Mouse (Mus musculus) CH12.LX (cell line): ENCODE results near the gene Cngb1. TPM values are rescaled to one million over a fixed set of nuclear protein-coding genes. Genes with fewer than 3 reads are reported as not detected.

Experiments
- DNase-seq: peaks from one replicate; pipeline ENCODE4 v3.0.0-alpha.2; 2013; ENCODE audit errors: extremely low read depth
- H3K27ac ChIP-seq: 2 replicates; pipeline ENCODE4 v1.5.1; 2012; ENCODE audit warnings: low read depth, mild to moderate bottlenecking, control low read depth, moderate library complexity; ENCODE audit not compliant: insufficient read depth
- H3K27me3 ChIP-seq: replicated peaks from 2 replicates; pipeline ENCODE3; 2012; ENCODE audit warnings: inconsistent platforms
- H3K36me3 ChIP-seq, 2 experiments: replicated peaks in 1 of 2; 2 replicates each; pipeline versions ENCODE3 to v1.6.1; 2012; ENCODE audit warnings: inconsistent platforms in 1 of 2, low read length in 1 of 2, mild to moderate bottlenecking in 1 of 2, mixed read lengths in 1 of 2, moderate library complexity in 1 of 2; ENCODE audit not compliant: control insufficient read depth in 1 of 2, insufficient read depth in 1 of 2
- H3K4me1 ChIP-seq, 2 experiments: 2 replicates each; pipeline ENCODE4 v1.6.1; 2012; ENCODE audit warnings: inconsistent platforms in 1 of 2, moderate library complexity in 1 of 2; ENCODE audit not compliant: insufficient read depth in 2 of 2, control insufficient read depth in 1 of 2
- H3K4me2 ChIP-seq: 2 replicates; pipeline ENCODE4 v1.6.1; 2012; ENCODE audit warnings: low read depth, mild to moderate bottlenecking, control low read depth; ENCODE audit not compliant: poor library complexity, insufficient read depth, severe bottlenecking
- H3K4me3 ChIP-seq, 3 experiments: fragments of 150-350 bp in 1 of 3; sonication (generic) in 1 of 3; replicated peaks in 1 of 3; 2 replicates each; pipeline versions ENCODE3 to v1.5.1; 2011 to 2012; ENCODE audit warnings: low read depth in 2 of 3, low read length in 2 of 3, mild to moderate bottlenecking in 2 of 3, moderate library complexity in 2 of 3, control low read depth in 1 of 3, improper control_type of control experiment in 1 of 3, inconsistent platforms in 1 of 3, mixed read lengths in 1 of 3; ENCODE audit not compliant: poor library complexity in 1 of 3
- H3K79me2 ChIP-seq: replicated peaks from 2 replicates; pipeline ENCODE4 v1.6.1; 2012; ENCODE audit warnings: mild to moderate bottlenecking, moderate library complexity; ENCODE audit not compliant: control insufficient read depth, poor library complexity, insufficient read depth, severe bottlenecking; ENCODE audit errors: extremely low read depth
- H3K9ac ChIP-seq: 2 replicates; pipeline ENCODE4 v1.6.1; 2012; ENCODE audit warnings: low read depth, mild to moderate bottlenecking, control low read depth, moderate library complexity; ENCODE audit not compliant: insufficient read depth
- H3K9me3 ChIP-seq: replicated peaks from 2 replicates; pipeline ENCODE3; 2012; ENCODE audit warnings: low read length, inconsistent platforms, mixed read lengths
- CHD2 ChIP-seq: IDR thresholded peaks from 2 replicates; pipeline ENCODE4 v1.6.1; 2011; ENCODE audit warnings: low read length, improper control_type of control experiment
- CTCF ChIP-seq, 2 experiments: IDR thresholded peaks in 1 of 2; conservative IDR thresholded peaks in 1 of 2; 2 replicates each; pipeline ENCODE4 v1.5.1; 2011 to 2012; ENCODE audit warnings: low read depth in 2 of 2, low read length in 2 of 2, improper control_type of control experiment in 1 of 2, inconsistent platforms in 1 of 2, mild to moderate bottlenecking in 1 of 2, moderate library complexity in 1 of 2
- ELF1 ChIP-seq: IDR thresholded peaks from 2 replicates; pipeline ENCODE4 v1.6.1; 2014; ENCODE audit warnings: low read depth, mild to moderate bottlenecking, inconsistent platforms, low read length, improper control_type of control experiment
- EP300 ChIP-seq: IDR thresholded peaks from 2 replicates; pipeline ENCODE4 v1.6.1; 2011; ENCODE audit warnings: low read length, improper control_type of control experiment
- ETS1 ChIP-seq: conservative IDR thresholded peaks from 2 replicates; pipeline ENCODE4 v1.6.1; 2012; ENCODE audit warnings: low read depth, mild to moderate bottlenecking, inconsistent platforms, low read length, improper control_type of control experiment, moderate library complexity
- IRF4 ChIP-seq: IDR thresholded peaks from 2 replicates; pipeline ENCODE4 v1.6.1; 2014; ENCODE audit warnings: low read depth, mild to moderate bottlenecking, inconsistent platforms, low read length, improper control_type of control experiment
- JUN ChIP-seq: IDR thresholded peaks from 2 replicates; pipeline ENCODE4 v1.6.1; 2011; ENCODE audit warnings: low read depth, mild to moderate bottlenecking, low read length, improper control_type of control experiment, moderate library complexity; ENCODE audit not compliant: insufficient read depth
- KAT2A ChIP-seq: IDR thresholded peaks from 2 replicates; pipeline ENCODE4 v1.6.1; 2012; ENCODE audit warnings: low read length, improper control_type of control experiment, inconsistent platforms; ENCODE audit not compliant: insufficient replicate concordance
- MAFK ChIP-seq: IDR thresholded peaks from 2 replicates; pipeline ENCODE4 v1.6.1; 2011; ENCODE audit warnings: low read length, improper control_type of control experiment; ENCODE audit not compliant: insufficient replicate concordance
- MAX ChIP-seq: IDR thresholded peaks from 2 replicates; pipeline ENCODE4 v1.6.1; 2011; ENCODE audit warnings: low read length, improper control_type of control experiment
- MYC ChIP-seq: IDR thresholded peaks from 2 replicates; pipeline ENCODE4 v1.6.1; 2011; ENCODE audit warnings: low read depth, mild to moderate bottlenecking, improper control_type of control experiment, low read length
- RCOR1 ChIP-seq: conservative IDR thresholded peaks from 2 replicates; pipeline ENCODE4 v1.6.1; 2012; ENCODE audit warnings: low read depth, mild to moderate bottlenecking, inconsistent platforms, low read length, improper control_type of control experiment
- TBP ChIP-seq: conservative IDR thresholded peaks from 2 replicates; pipeline ENCODE4 v1.6.1; 2011; ENCODE audit warnings: low read depth, low read length, improper control_type of control experiment
- TCF12 ChIP-seq: IDR thresholded peaks from 2 replicates; pipeline ENCODE4 v1.6.1; 2014; ENCODE audit warnings: low read depth, mild to moderate bottlenecking, inconsistent platforms, low read length, improper control_type of control experiment
- UBTF ChIP-seq: IDR thresholded peaks from 2 replicates; pipeline ENCODE4 v1.6.1; 2012; ENCODE audit warnings: low read depth, mild to moderate bottlenecking, inconsistent platforms, low read length, improper control_type of control experiment, moderate library complexity
- USF1 ChIP-seq: IDR thresholded peaks from 2 replicates; pipeline ENCODE4 v1.6.1; 2014; ENCODE audit warnings: low read depth, mild to moderate bottlenecking, inconsistent platforms, low read length, improper control_type of control experiment
- ZC3H11A ChIP-seq: IDR thresholded peaks from 2 replicates; pipeline ENCODE4 v1.6.1; 2012; ENCODE audit warnings: low read depth, mild to moderate bottlenecking, inconsistent platforms, low read length, improper control_type of control experiment
- ZKSCAN1 ChIP-seq: IDR thresholded peaks from 2 replicates; pipeline ENCODE4 v1.6.1; 2012; ENCODE audit warnings: low read depth, inconsistent platforms, low read length, improper control_type of control experiment, borderline replicate concordance
- ZMIZ1 ChIP-seq: IDR thresholded peaks from 2 replicates; pipeline ENCODE4 v1.6.1; 2012; ENCODE audit warnings: low read depth, mild to moderate bottlenecking, inconsistent platforms, low read length, improper control_type of control experiment
- ZNF384 ChIP-seq: IDR thresholded peaks from 2 replicates; pipeline ENCODE4 v1.6.1; 2012; ENCODE audit warnings: low read depth, low read length, improper control_type of control experiment, inconsistent platforms
- dilution Hi-C: fragments of 300-500 bp; cut with MboI; formaldehyde crosslinking; loops from 2 replicates; pipeline ENCODE4 v1.14.3; 2020; ENCODE audit warnings: low sequenced_read_pairs; ENCODE audit not compliant: extremely low pct_unique_long_range_greater_than_20kb, extremely low pct_ligation_motif_present
- in situ Hi-C: fragments of 300-500 bp; cut with MboI; formaldehyde crosslinking; loops from 3 replicates; pipeline ENCODE4 v1.14.3; 2019; ENCODE audit warnings: low sequenced_read_pairs, low pct_ligation_motif_present, low pct_unique_long_range_greater_than_20kb, mixed read lengths
- polyA plus RNA-seq: library from polyadenylated mRNA; unstranded; fragments of >175 nt; gene quantifications from 2 replicates; pipeline ENCODE4 v1.2.1, GENCODE M21; 2012; ENCODE audit warnings: low read depth; ENCODE audit not compliant: insufficient read length
- total RNA-seq, 2 experiments: library from RNA; depleted of rRNA; stranded (reverse); fragments of 300-350 nt in 1 of 2; fragments of >200 nt in 1 of 2; gene quantifications; 2 replicates each; pipeline ENCODE4 v1.2.3; 2012 to 2014

The Cngb1 gene
- total and polyA plus RNA-seq, 3 experiments, result not detected

GRCm38 (mm10) chr8:95352871-95353866, 46.8 kb upstream of the Cngb1 start:
- Histone ChIP-seq H3K27ac (no peak overlapping the region), H3K4me1 (peaks cover 0 to 11% of the 10 kb centered on the region in 2 experiments; a peak in 2 of 4 replicates), H3K9ac (no peak overlapping the region), H3K4me2 (no peak overlapping the region), H3K4me3 (no peak overlapping the region), H3K9me3 (peaks cover 8% of the 10 kb centered on the region), H3K36me3 (peaks cover 0 to under 1% of the 10 kb centered on the region in 2 experiments), H3K27me3 (no peaks in the 10 kb centered on the region), H3K79me2 (no peaks in the 10 kb centered on the region)
- in situ Hi-C loops, result no loop called here
- no peak for DNase-seq
- no peak for TF ChIP-seq ZKSCAN1
- TF ChIP-seq MAFK, result no peak
- no peak for TF ChIP-seq TCF12
- no peak for TF ChIP-seq MAX
- TF ChIP-seq IRF4, result no peak
- TF ChIP-seq CHD2, result no peak
- no peak for TF ChIP-seq USF1
- TF ChIP-seq EP300, result no peak
- TF ChIP-seq JUN, result no peak
- dilution Hi-C loops, result no loop called here

GRCm38 (mm10) chr8:95352151-95352870, 45.9 kb upstream of the Cngb1 start, which contains the start of gene Mmp15:
Gene Mmp15 (plus strand): TSS chr8:95352268.
- Histone ChIP-seq H3K36me3 (peaks cover 0 to 6% of the 10 kb centered on the region in 2 experiments), H3K27ac (no peak within 1 kb of the TSS), H3K27me3 (no peaks in the 10 kb centered on the region), H3K4me1 (peaks cover 0 to 11% of the 10 kb centered on the region in 2 experiments; a peak in 2 of 4 replicates), H3K79me2 (no peaks in the 10 kb centered on the region), H3K9ac (no peak within 1 kb of the TSS), H3K4me2 (no peak within 1 kb of the TSS), H3K9me3 (peaks cover 8% of the 10 kb centered on the region), H3K4me3 (no peak within 1 kb of the TSS)
- no peak for DNase-seq
- TF ChIP-seq MAFK, result no peak
- no peak for TF ChIP-seq IRF4
- TF ChIP-seq TCF12, result no peak
- TF ChIP-seq EP300, result no peak
- TF ChIP-seq ZMIZ1, result no peak
- TF ChIP-seq TBP, result no peak
- TF ChIP-seq USF1, result no peak
- no peak for TF ChIP-seq ZNF384
- TF ChIP-seq MYC, result no peak
- no peak for TF ChIP-seq RCOR1
- no peak for TF ChIP-seq UBTF
- no peak for TF ChIP-seq ZC3H11A
- TF ChIP-seq ETS1, result no peak
- no peak for TF ChIP-seq KAT2A
- TF ChIP-seq CTCF (conservative IDR thresholded peaks at IDR 0.05 in 1 of 2, IDR thresholded peaks at IDR 0.05 in 1 of 2; ENCODE audit: low read depth in 2 of 2, low read length in 2 of 2), result no peak
- TF ChIP-seq ELF1, result no peak
- dilution Hi-C loops (no loop called here), in situ Hi-C loops (no loop called here)
